10 mouse cellular contexts compared by ENCODE assay signal in the genomic region with DNA sequence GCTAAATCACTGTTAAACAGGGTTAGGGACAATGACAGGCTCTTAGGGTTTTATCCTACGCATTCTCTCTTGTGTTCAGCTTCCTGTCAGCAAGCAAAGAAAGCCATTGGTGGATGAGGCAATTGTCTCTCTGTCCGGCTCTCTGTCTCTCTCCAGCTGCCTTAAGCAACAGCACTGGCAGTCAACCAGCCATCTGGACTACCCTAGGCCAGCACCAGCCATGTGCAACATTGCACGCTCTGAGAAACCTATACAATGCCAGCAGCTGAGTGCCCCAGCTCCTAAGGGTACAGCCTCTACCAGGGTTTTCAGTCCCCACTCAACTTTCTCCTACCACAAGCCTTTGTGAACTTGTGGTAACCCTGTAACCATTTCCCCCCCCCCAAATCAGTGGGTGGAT. TPM values are rescaled to one million over a fixed set of nuclear protein-coding genes. Genes with fewer than 3 reads are reported as not detected.
DNase-seq lines count a peak whose midpoint lies in the region; ATAC-seq and TF ChIP-seq lines count a peak whose summit lies in the region.
"Had no signal": no experiment of that assay in that cellular context is flagged by ENCODE, and none has a peak within 500 bp of the region (broad histone marks: within the 10 kb centered on the region; RNA-seq: fewer than 3 reads in every experiment).

No protein-coding gene starts in this region.

- TF ChIP-seq CTCF in liver, adult 2 months (IDR thresholded peaks at IDR 0.05; ENCODE audit: low read depth, low read length), result no peak

- H3K9ac ChIP-seq in liver, adult 2 months (ENCODE audit: low read depth, low read length), result peak overlapping the region; percentile 36; the same call in 1 of the 2 replicates
- H3K9ac ChIP-seq in forebrain, embryonic 16.5 days (replicated peaks; ENCODE audit: low read depth, low read length), result no peak overlapping the region
- H3K9ac ChIP-seq: limb, embryonic 12.5 days had no signal

- no peak for ATAC-seq in erythroblast, adult 5-6 weeks (replicated peaks; ENCODE audit: low FRiP score, poor library complexity, severe bottlenecking)
- ATAC-seq in forebrain, embryonic 16.5 days, result no peak

- peaks cover 4% of the 10 kb centered on the region; the same call in 1 of the 2 replicates for H3K79me2 ChIP-seq in liver, adult 2 months (ENCODE audit: control insufficient read depth, insufficient read depth, low read length)

- peak overlapping the region; percentile 56 for H3K27ac ChIP-seq in liver, adult 2 months (replicated peaks; ENCODE audit: insufficient read depth, low read depth, low read length)
- no peak overlapping the region for H3K27ac ChIP-seq in forebrain, embryonic 16.5 days (ENCODE audit: low read length)
- H3K27ac ChIP-seq: limb, embryonic 12.5 days had no signal

- no peak for TF ChIP-seq POLR2A in liver, adult 2 months (IDR thresholded peaks at IDR 0.05; ENCODE audit: extremely low read depth, insufficient read depth, low read length)

- H3K4me2 ChIP-seq in forebrain, embryonic 16.5 days (ENCODE audit: low read length), result no peak overlapping the region
- H3K4me2 ChIP-seq: limb, embryonic 12.5 days had no signal

- H3K9me3 ChIP-seq in erythroblast, embryonic 14.5 days (ENCODE audit: control insufficient read depth, low read length), result no peaks in the 10 kb centered on the region
- H3K9me3 ChIP-seq in forebrain, embryonic 16.5 days (ENCODE audit: control insufficient read depth, low read length), result no peaks in the 10 kb centered on the region
- H3K9me3 ChIP-seq: limb, embryonic 12.5 days had no signal

- intact Hi-C loops in heart, postnatal 36 days (cut with DNase I), result no loop called here

- no peaks in the 10 kb centered on the region for H3K27me3 ChIP-seq in erythroblast, embryonic 14.5 days (ENCODE audit: control insufficient read depth)
- H3K27me3 ChIP-seq in liver, adult 2 months (ENCODE audit: control insufficient read depth, insufficient read depth, low read length), result no peaks in the 10 kb centered on the region
- no peaks in the 10 kb centered on the region for H3K27me3 ChIP-seq in forebrain, embryonic 16.5 days (replicated peaks; ENCODE audit: control insufficient read depth, insufficient read depth, low read length)
- H3K27me3 ChIP-seq: limb, embryonic 12.5 days had no signal

- no peak for DNase-seq in liver, adult 2 months (ENCODE audit: extremely low read depth, low read depth, low spot score)
- no peak for DNase-seq in liver
- DNase-seq in brain, adult 2 months (ENCODE audit: low read depth, low spot score), result peak; percentile 38
- DNase-seq in heart, postnatal 36 days, result peak; percentile 40 to 46
- DNase-seq in embryo, embryonic 10.5 days (ENCODE audit: low spot score), result no peak
- DNase-seq: cerebellum, adult 2 months had no signal

- H3K4me3 ChIP-seq in erythroblast, embryonic 14.5 days (replicated peaks), result peak overlapping the region; percentile 91
- H3K4me3 ChIP-seq in liver, adult 2 months (ENCODE audit: insufficient read depth, low read depth, low read length), result no peak overlapping the region
- no peak overlapping the region for H3K4me3 ChIP-seq in forebrain, embryonic 16.5 days (replicated peaks; ENCODE audit: low read length)
- H3K4me3 ChIP-seq: limb, embryonic 12.5 days had no signal

- peaks cover 68% of the 10 kb centered on the region for H3K36me3 ChIP-seq in erythroblast, embryonic 14.5 days (ENCODE audit: control insufficient read depth)
- no peaks in the 10 kb centered on the region for H3K36me3 ChIP-seq in liver, adult 2 months (ENCODE audit: control insufficient read depth, insufficient read depth, low read length)
- H3K36me3 ChIP-seq in forebrain, embryonic 16.5 days (ENCODE audit: control insufficient read depth, insufficient read depth), result no peaks in the 10 kb centered on the region

- 49% methylated on average over 3 of the region's 3 CpGs for WGBS in liver, adult 2 months
- WGBS in forebrain, embryonic 16.5 days, result 74% methylated on average over 3 of the region's 3 CpGs

- H3K4me1 ChIP-seq in erythroblast, embryonic 14.5 days (ENCODE audit: control insufficient read depth), result peaks cover 86% of the 10 kb centered on the region
- H3K4me1 ChIP-seq in liver, adult 2 months (ENCODE audit: control insufficient read depth, insufficient read depth, low read length), result peaks cover 9% of the 10 kb centered on the region
- peaks cover 12% of the 10 kb centered on the region for H3K4me1 ChIP-seq in forebrain, embryonic 16.5 days (replicated peaks; ENCODE audit: control insufficient read depth, insufficient read depth, low read length)

RNA-seq across cellular contexts. Expression of a gene that starts 3.0 kb away (rescaled TPM):
- 12.8 and 18.3 TPM in 2 replicates for polyA plus RNA-seq in erythroblast, embryonic 14.5 days (2012)
- 48.0 and 57.3 TPM in 2 replicates for total RNA-seq in erythroblast, adult 5-6 weeks (2015; ENCODE audit: low replicate concordance)
- 160 and 298 TPM in 2 replicates for total RNA-seq in erythroblast, adult 5-6 weeks (2017; ENCODE audit: low replicate concordance)
- total RNA-seq in liver, adult 2 months (2014; rRNA removed), result 9.4 and 9.7 TPM in 2 replicates
- 12.2 and 13.0 TPM in 2 replicates for polyA plus RNA-seq in liver, adult 2 months (2012; rRNA removed)
- total RNA-seq in heart, postnatal 36 days (2021), result 10 to 100 TPM; 12.2 to 20.5 TPM
- polyA plus RNA-seq in forebrain, embryonic 16.5 days (2015; fragmentation: Nextera tagmentation; extraction: Ambion mirVana), result 15.3 and 18.0 TPM in 2 replicates

RNA-seq across cellular contexts. Expression of a gene that starts 14.5 kb away (rescaled TPM):
- 624 and 816 TPM in 2 replicates for polyA plus RNA-seq in erythroblast, embryonic 14.5 days (2012)
- total RNA-seq in erythroblast, adult 5-6 weeks (2015; ENCODE audit: low replicate concordance), result 125 and 151 TPM in 2 replicates
- total RNA-seq in erythroblast, adult 5-6 weeks (2017; ENCODE audit: low replicate concordance), result 77.9 and 87.8 TPM in 2 replicates
- total RNA-seq in liver, adult 2 months (2014; rRNA removed), result 90.9 and 99.5 TPM in 2 replicates
- 46.8 and 50.5 TPM in 2 replicates for polyA plus RNA-seq in liver, adult 2 months (2012; rRNA removed)
- total RNA-seq in heart, postnatal 36 days (2021), result 100 to 1,000 TPM in 1 of 2 experiments, 10 to 100 TPM in 1; 86.3 to 103 TPM
- polyA plus RNA-seq in forebrain, embryonic 16.5 days (2015; fragmentation: Nextera tagmentation; extraction: Ambion mirVana), result 436 and 440 TPM in 2 replicates

RNA-seq across cellular contexts. Expression of a gene that starts 52.1 kb away (rescaled TPM):
- polyA plus RNA-seq in erythroblast, embryonic 14.5 days (2012), result not detected in 2 replicates
- total RNA-seq in erythroblast, adult 5-6 weeks (2015; ENCODE audit: low replicate concordance), result not detected in 2 replicates
- not detected in 2 replicates for total RNA-seq in erythroblast, adult 5-6 weeks (2017; ENCODE audit: low replicate concordance)
- not detected in 2 replicates for total RNA-seq in liver, adult 2 months (2014; rRNA removed)
- not detected in 2 replicates for polyA plus RNA-seq in liver, adult 2 months (2012; rRNA removed)
- total RNA-seq in heart, postnatal 36 days (2021), result under 1 TPM in 1 of 2 experiments, not detected in 1; 0.19 TPM
- 3.0 and 4.1 TPM in 2 replicates for polyA plus RNA-seq in forebrain, embryonic 16.5 days (2015; fragmentation: Nextera tagmentation; extraction: Ambion mirVana)

Comparison
In these comparisons a context has a peak if more than half of its experiments do, and no peak if none do; other contexts are left out.
1. DNase-seq: peak in brain, adult 2 months (single experiment) and heart, postnatal 36 days (2 of 2); none in liver, adult 2 months (single experiment), liver (single experiment) and embryo, embryonic 10.5 days (single experiment).